Mouse (Mus musculus): ENCODE results near the gene Cited2.

The Cited2 gene

GRCm38 (mm10) chr10:17720891-17721601 is 2.0 kb upstream of the Cited2 start:
- ChIA-PET POLR2A (interaction anchor here (0.6 to 3.6 kb wide), 20 partner anchors 8 to 1607 kb away, joined by 3 to 38 read pairs (median 6); no protein-coding TSS in a partner anchor), CTCF (no interaction called here)

GRCm38 (mm10) chr10:17721602-17722121 is 1.4 kb upstream of the Cited2 start:
- POLR2A ChIA-PET: interaction anchor here (0.5 to 3.6 kb wide), 41 partner anchors 9 to 1608 kb away, joined by 3 to 38 read pairs (median 5); partner anchors contain the start of gene Txlnb (in 1 of the 4)
- CTCF ChIA-PET: no interaction called here

DNA sequence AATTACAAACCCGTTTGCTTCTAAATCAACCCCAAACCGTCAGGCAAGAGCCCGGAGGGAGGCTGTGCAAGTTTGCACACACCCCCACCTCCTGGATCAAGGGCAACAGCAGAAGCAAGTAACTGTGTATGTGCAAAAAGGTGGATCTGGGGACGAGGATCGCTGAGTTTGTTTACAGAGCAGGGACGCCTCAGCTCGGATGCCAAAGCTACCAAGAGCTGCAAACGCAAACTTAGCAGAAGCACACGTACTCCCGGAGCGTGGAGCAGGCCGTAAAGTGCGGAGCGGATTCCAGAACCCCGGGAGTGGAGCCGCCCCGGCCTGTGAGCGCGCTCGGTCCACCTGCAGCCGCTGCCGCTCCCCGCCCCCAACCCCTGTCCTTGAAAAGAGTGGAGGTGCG is 860 bp upstream of the Cited2 start:
- ChIA-PET POLR2A (interaction anchor here (0.5 to 3.6 kb wide), 82 partner anchors 9 to 1441 kb away, joined by 3 to 38 read pairs (median 4); partner anchors contain the start of genes Abracl (in 1 of the 4), Ect2l (in 1 of the 4), Reps1 (in 1 of the 4) and Txlnb (in 1 of the 4)), CTCF (no interaction called here)

DNA sequence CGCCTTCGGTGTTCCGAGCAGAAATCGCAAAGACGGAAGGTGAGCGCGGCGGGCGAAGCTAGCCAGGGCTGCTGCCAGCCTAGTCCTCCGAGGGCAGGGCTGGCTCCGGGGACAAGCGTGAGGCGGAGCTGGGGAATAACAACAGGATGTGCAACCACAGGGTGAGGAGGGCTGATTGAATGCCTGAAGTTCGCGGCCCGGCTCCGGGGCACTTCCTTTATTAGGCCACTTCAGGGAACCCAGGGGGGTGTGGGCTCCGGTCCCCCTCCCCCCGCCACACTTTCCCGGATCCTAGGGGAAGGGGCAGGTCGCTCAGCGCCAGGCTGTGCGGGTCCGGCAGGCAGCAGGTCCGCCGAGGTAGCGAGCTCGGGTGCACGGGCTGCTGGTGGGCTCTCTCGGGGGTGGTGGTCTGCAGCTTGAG is 413 bp downstream of the Cited2 start:
- CTCF ChIA-PET: interaction anchor here in 1 of 4 experiments (0.6 kb wide), 1 partner anchor 150 kb away, joined by 3 read pairs; no protein-coding TSS in a partner anchor
- POLR2A ChIA-PET: interaction anchor here (0.6 to 3.6 kb wide), 124 partner anchors 8 to 807 kb away, joined by 3 to 38 read pairs (median 4); partner anchors contain the start of genes Txlnb (in 3 of the 4), Reps1 (in 2 of the 4), Abracl (in 1 of the 4) and Ect2l (in 1 of the 4)

- POLR2A ChIA-PET: interaction anchor here (0.5 to 3.6 kb wide), 87 partner anchors 7 to 1292 kb away, joined by 3 to 38 read pairs (median 4); partner anchors contain the start of genes Txlnb (in 3 of the 4), Abracl (in 1 of the 4), Ect2l (in 1 of the 4) and Reps1 (in 1 of the 4)
- CTCF ChIA-PET: interaction anchor here in 1 of 4 experiments (0.6 kb wide), 1 partner anchor 150 kb away, joined by 3 read pairs; no protein-coding TSS in a partner anchor
Measured at GRCm38 (mm10) chr10:17723871-17724741, 1.1 kb downstream of the Cited2 start.

- CTCF ChIA-PET: no interaction called here
- POLR2A ChIA-PET: interaction anchor here in 3 of 4 experiments (0.5 to 1.8 kb wide), 11 partner anchors 8 to 1291 kb away, joined by 3 to 4 read pairs (median 3); no protein-coding TSS in a partner anchor
Measured at GRCm38 (mm10) chr10:17725037-17725584, 2.1 kb downstream of the Cited2 start.

- ChIA-PET CTCF (interaction anchor here in 1 of 4 experiments (0.5 kb wide), 1 partner anchor 549 kb away, joined by 7 read pairs; no protein-coding TSS in a partner anchor), POLR2A (interaction anchor here in 2 of 4 experiments (0.6 to 1.1 kb wide), 4 partner anchors 134 to 490 kb away, joined by 3 read pairs; no protein-coding TSS in a partner anchor)
Measured at GRCm38 (mm10) chr10:17725644-17726372, 2.8 kb downstream of the Cited2 start.

- CTCF ChIA-PET: interaction anchor here in 1 of 4 experiments (0.5 kb wide), 1 partner anchor 549 kb away, joined by 7 read pairs; no protein-coding TSS in a partner anchor
- POLR2A ChIA-PET: interaction anchor here (0.7 to 1.3 kb wide), 8 partner anchors 92 to 556 kb away, joined by 3 to 8 read pairs (median 3); no protein-coding TSS in a partner anchor
Measured at GRCm38 (mm10) chr10:17726373-17726720, 3.3 kb downstream of the Cited2 start.

GRCm38 (mm10) chr10:17727161-17727925 is 4.3 kb downstream of the Cited2 start:
- ChIA-PET CTCF (interaction anchor here in 1 of 4 experiments (0.7 kb wide), 1 partner anchor 226 kb away, joined by 5 read pairs; no protein-coding TSS in a partner anchor), POLR2A (interaction anchor here in 3 of 4 experiments (0.5 to 1.3 kb wide), 7 partner anchors 51 to 761 kb away, joined by 3 to 11 read pairs (median 4); no protein-coding TSS in a partner anchor)

DNA sequence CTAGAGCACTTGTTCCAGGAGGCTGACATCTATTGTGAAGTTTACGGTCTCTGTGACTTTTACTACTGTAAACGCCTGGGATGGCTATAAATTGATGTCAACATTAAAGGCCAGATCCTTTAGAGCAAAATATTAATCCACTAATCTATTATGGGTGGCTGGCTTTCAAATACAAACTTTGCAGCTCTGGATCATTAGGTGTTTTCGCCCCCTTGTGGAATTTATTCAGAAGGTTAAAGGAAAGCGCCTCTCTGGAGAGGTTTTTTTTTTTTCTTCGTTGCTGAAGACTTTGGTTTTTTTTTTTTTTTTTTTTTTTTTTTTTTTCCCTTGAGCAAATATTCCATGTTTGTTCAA is 4.9 kb downstream of the Cited2 start:
- POLR2A ChIA-PET: interaction anchor here in 3 of 4 experiments (0.5 to 0.9 kb wide), 6 partner anchors 9 to 762 kb away, joined by 3 to 11 read pairs (median 4); no protein-coding TSS in a partner anchor
- CTCF ChIA-PET: interaction anchor here in 1 of 4 experiments (0.7 kb wide), 1 partner anchor 226 kb away, joined by 5 read pairs; no protein-coding TSS in a partner anchor

DNA sequence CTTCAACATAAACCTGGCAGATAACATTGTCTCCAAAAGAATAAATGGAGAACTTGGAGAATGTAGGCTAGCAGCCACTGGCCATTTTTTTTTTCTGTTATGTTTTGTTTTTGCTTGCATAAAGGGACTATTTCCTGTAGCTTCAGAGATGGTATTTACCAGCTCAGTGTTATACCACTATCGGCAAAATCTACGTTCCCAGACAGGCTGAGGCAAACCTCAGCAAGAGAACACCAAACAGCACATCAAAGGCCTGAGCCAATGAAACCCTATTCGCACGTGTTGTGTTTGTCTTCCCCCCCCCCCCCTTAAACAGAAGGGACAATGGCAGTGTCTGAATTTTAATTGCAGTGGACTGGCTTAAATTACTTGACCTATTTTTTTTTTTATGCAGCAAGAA is 5.7 kb downstream of the Cited2 start:
- ChIA-PET POLR2A (interaction anchor here in 3 of 4 experiments (0.6 to 0.9 kb wide), 6 partner anchors 10 to 689 kb away, joined by 3 to 6 read pairs (median 4); no protein-coding TSS in a partner anchor), CTCF (interaction anchor here in 2 of 4 experiments (0.6 to 0.9 kb wide), 5 partner anchors 142 to 354 kb away, joined by 4 to 12 read pairs (median 4); no protein-coding TSS in a partner anchor)

DNA sequence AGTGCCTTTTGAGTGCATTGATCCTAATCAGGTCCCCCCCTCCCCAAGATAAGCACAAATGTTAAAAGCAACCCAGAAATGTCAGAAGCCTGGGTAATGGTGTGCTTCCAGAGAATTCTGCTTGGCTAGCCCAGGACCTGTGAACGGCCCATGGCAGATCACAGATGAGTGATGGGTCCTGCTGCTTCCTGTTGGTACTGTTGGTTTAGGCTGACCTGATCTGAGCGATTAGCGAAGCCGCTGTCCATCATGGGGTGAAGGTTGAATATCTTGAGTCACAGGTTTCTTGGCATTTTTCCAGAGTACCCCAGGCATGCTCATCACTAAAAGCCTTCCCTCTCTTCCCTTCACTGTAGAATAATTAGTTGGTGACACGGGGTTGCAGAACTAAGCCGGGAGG is 6.5 kb downstream of the Cited2 start:
- ChIA-PET CTCF (interaction anchor here in 1 of 4 experiments (0.6 kb wide), 2 partner anchors 142 to 353 kb away, joined by 5 to 12 read pairs; no protein-coding TSS in a partner anchor), POLR2A (interaction anchor here in 1 of 4 experiments (0.6 to 0.7 kb wide), 3 partner anchors 141 to 688 kb away, joined by 3 to 6 read pairs (median 4); no protein-coding TSS in a partner anchor)

- ChIA-PET CTCF (interaction anchor here (0.5 to 2.3 kb wide), 11 partner anchors 135 to 869 kb away, joined by 3 to 11 read pairs (median 4); no protein-coding TSS in a partner anchor), POLR2A (interaction anchor here in 3 of 4 experiments (0.5 to 3.0 kb wide), 7 partner anchors 8 to 498 kb away, joined by 3 to 13 read pairs (median 4); partner anchors contain the start of gene Cited2 (in 3 of the 3))
Measured at GRCm38 (mm10) chr10:17733057-17733456, 10.0 kb downstream of the Cited2 start.

GRCm38 (mm10) chr10:17742581-17742980 is 19.6 kb downstream of the Cited2 start:
- ChIA-PET POLR2A (no interaction called here), CTCF (no interaction called here)

DNA sequence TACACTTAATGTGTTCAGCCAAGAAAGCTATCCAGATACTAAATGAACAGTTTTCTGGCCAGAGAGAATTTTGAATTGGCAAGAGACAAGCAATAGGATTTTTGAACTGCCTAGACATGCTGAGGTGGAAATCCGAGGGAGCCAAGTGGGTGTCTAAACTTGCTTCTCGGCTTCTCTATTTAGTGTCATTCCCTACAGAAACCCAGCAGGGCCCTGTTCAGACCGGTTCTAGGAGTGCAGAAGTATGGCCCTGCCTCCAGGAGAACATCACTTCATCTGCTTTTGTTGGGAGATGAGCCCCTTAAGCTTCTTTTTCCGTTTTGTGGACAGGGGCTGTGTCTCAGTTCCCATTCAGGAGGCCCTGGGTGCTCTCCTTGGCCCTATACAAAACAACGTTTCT is 29.5 kb downstream of the Cited2 start:
- CTCF ChIA-PET: no interaction called here
- POLR2A ChIA-PET: no interaction called here

- ChIA-PET POLR2A (no interaction called here), CTCF (interaction anchor here in 1 of 4 experiments (0.6 kb wide), 1 partner anchor 428 kb away, joined by 6 read pairs; no protein-coding TSS in a partner anchor)
Measured at GRCm38 (mm10) chr10:17759772-17760171, 36.8 kb downstream of the Cited2 start.
